Mouse (Mus musculus) heart, postnatal 14 days (tissue): ENCODE results near the gene Eno2. TPM values are rescaled to one million over a fixed set of nuclear protein-coding genes. Genes with fewer than 3 reads are reported as not detected.

Experiments used
- DNase-seq, 2 experiments: peaks; one replicate each; pipeline ENCODE4 v3.0.0; 2021 to 2022
- intact Hi-C: fragments of 180-260 bp; cut with DNase I; formaldehyde crosslinking; loops from one replicate; pipeline ENCODE4 v1.15.1; 2025
- total RNA-seq, 2 experiments: library from RNA; stranded (reverse); gene quantifications; 2 replicates each; pipeline ENCODE4 v1.2.3; 2021

The Eno2 gene
- total RNA-seq, 2 experiments from 2014 or later: 2.6 to 4.0 TPM

DNA sequence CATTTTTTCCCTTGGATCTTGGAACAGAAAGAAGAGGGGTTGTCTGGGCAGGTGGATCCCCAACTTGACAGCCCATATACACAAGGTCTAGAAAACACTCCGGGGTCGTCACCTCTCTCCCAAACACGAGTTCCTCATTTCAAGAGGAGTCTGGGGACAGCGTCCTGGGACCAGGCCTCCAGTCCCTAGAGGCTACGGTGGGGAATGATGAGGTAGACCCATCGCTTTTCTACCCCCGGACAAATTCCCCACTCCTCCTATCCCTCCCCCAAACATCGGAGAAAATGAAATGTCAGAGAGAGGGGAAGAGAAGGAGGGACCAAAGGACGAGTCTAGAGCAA lies 799 bp downstream of the Eno2 start:
- intact Hi-C loops: loop anchor here (10.0 kb wide), 1 partner anchor 284 kb away; no protein-coding TSS in a partner anchor
- no peak for DNase-seq

DNA sequence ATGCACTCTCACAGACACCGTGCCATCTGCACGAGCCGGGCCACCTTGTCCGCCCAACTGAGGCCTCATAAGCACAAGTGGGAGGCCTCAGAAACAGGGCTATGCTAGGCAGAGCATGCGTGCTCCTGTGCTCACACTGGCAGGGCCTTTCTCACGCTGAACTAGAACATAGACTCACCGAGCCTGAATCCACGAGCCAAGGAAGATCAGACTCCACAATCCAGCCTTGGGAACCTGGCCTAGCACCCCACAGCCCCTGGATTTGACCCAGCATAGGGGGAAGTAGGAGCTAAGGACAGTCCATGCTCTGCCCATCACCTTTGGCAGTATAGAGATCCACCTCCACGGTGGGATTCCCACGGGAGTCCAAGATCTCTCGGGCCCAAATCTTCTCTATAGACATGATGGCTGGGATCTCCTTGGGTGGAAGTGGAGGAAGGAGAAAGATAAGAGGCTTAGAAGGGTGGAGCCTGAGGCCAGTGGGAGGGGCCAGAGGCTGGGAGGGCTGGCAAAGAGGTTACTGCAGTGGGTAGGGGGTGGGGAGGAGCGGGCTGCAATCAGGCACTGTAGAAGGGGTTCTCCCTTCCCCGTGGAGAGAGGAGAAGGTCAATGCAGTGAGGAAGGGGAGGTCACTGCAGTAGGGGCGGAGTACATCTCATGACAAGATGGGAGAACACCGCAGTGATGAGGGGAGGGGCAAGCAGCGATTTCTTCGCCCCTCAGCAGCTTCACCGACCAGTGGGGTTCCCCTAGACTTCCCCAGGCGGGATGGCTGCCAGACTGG lies 1.4 kb downstream of the Eno2 start:
- no peak for DNase-seq
- intact Hi-C loops: loop anchor here (10.0 kb wide), 1 partner anchor 283 kb away; no protein-coding TSS in a partner anchor

GRCm38 (mm10) chr6:124767536-124767919 lies 1.9 kb downstream of the Eno2 start:
- no peak for DNase-seq
- intact Hi-C loops: loop anchor here (10.0 kb wide), 1 partner anchor 283 kb away; no protein-coding TSS in a partner anchor

- DNase-seq: no peak
- intact Hi-C loops: loop anchor here (10.0 kb wide), 1 partner anchor 281 kb away; no protein-coding TSS in a partner anchor
These were observed 3.5 kb downstream of the Eno2 start for GRCm38 (mm10) chr6:124765951-124766350.

- peak; percentile 85 to 92 for DNase-seq
- intact Hi-C loops: loop anchor here (1.0 to 5.0 kb wide), 6 partner anchors 48 to 247 kb away; partner anchors contain the start of genes C1ra, C1rb, Lpcat3 and Spsb2
These were observed 10.2 kb downstream of the Eno2 start for GRCm38 (mm10) chr6:124759259-124759658.

DNA sequence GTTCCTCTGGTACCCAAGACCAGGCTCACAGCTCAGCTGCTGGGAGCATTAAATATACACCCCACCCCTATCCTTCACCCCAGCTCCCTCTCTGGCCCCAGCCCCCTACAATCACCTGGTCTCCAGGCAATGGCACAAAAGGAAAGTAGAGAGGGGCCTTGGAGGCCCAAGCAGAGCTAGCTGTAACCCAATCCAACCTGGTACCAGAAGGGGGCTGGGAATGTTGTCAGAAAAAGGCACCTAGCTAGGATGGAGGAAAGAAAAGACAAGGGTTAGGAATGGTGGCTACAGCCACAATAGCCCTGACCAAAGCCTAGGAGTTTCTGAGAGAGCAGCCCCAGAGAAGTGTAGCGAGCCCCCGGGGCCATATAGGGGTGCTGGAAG lies 10.6 kb downstream of the Eno2 start:
- no peak for DNase-seq
- intact Hi-C loops: loop anchor here (1.0 to 5.0 kb wide), 6 partner anchors 48 to 247 kb away; partner anchors contain the start of genes C1ra, C1rb, Lpcat3 and Spsb2

DNA sequence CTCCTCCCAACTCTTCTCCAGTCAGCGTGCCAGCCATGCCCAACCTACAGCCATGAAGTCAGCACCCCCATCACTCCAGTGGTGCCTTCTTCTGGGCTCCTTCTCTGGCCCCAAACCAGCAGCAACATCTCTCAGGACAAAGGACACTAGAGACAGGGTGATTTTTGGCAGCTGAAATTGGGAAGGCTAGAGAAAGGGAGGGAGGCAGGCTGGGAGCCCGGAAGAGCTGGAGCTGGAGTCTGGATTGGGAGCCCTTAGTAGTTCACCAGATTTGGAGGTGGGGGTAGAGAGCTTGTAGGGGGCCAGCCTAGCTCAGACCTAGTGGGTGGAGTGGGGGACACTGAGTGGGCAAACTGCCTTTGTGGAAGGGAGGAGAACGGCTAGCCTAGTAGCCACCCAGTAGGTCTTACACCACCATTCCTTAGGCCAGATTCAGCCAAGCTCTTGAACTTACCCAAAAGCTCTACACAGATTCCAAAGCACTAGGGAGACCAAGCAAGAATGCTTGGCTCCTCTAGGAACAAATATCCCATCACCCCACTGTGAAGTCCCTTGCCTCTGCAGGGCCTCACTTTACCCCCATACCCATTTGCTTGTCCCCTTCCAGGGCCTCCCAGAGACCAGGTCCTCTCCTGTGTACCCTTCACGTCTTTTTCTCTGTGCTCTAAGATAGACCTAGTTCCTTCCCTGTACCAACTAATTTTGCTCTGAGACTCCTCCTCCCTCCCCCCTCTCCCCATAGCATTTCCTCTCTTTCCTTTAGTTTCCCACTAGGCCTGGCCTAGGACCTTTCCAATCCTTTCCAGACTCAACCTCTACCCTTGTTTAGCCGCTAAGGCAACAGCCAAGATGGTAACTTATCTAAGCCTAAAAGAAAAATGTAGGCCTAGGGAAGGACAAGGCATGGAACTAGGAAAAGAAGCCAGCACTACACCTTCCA lies 11.3 kb downstream of the Eno2 start:
- intact Hi-C loops: loop anchor here (2.0 to 5.0 kb wide), 6 partner anchors 17 to 246 kb away; partner anchors contain the start of genes C1ra, C1rb, Grcc10 and Lpcat3
- peak; percentile 64 to 69 for DNase-seq

DNA sequence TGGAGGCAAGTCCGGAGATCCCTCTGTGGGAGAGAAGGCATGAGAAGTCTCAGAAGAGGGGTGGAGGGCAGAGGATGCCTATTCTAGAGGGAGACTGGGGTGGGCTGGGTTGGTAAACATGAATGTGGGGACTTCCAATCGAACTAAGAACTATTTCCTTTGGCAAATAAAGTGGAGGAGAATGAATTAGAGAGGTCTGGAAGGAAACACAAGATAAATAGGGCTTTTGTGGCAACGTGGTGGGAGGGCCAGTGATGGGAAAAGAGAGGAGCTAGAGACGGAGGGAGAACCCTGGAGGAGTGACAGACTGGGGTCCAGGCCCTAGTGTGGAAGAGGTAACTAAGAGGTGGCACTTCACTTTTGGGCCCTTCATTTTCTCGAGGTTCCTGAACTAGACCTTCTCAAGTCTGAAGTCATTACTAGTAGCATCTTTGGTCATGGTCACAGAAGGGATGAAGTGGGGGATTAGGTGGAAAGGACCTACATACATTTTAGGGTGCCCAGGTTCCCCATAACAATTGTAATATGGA lies 12.1 kb downstream of the Eno2 start:
- DNase-seq: no peak
- intact Hi-C loops: loop anchor here (2.0 to 5.0 kb wide), 4 partner anchors 17 to 245 kb away; partner anchors contain the start of genes C1ra, C1rb, Grcc10 and Spsb2

- intact Hi-C loops: loop anchor here (2.0 to 5.0 kb wide), 4 partner anchors 16 to 244 kb away; partner anchors contain the start of genes C1ra, C1rb, Grcc10 and Spsb2
- DNase-seq: peak; percentile 84 to 87
These were observed 12.7 kb downstream of the Eno2 start for GRCm38 (mm10) chr6:124756652-124757350.

- intact Hi-C loops: loop anchor here (2.0 to 5.0 kb wide), 4 partner anchors 15 to 244 kb away; partner anchors contain the start of genes C1ra, C1rb, Grcc10 and Spsb2
These were observed 13.5 kb downstream of the Eno2 start, which contains the start of the genes Gm45234 and Atn1 for GRCm38 (mm10) chr6:124755831-124756595. Gene Gm45234, minus strand, starts transcription at chr6:124756021. Gene Atn1, minus strand, starts transcription at chr6:124756524.

DNA sequence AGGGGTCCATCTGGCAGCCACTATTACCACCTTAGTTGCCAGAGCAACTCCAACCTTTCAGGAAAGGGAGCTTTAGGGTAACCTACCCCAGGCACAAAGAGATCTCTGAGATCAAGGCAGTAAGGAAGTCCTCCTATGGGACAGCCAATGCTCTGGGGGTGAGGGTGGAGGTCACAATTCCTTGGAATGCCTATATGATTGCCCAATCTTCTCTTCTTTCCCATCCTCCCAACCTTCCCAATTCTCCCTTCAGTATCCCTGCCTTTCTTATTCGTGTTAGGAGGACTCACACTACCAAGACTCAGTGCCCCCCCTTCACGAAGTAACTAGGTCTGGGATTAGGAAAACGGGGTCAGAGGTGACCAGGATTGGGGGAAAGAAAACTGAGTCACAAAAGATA lies 14.2 kb downstream of the Eno2 start:
- intact Hi-C loops: loop anchor here (5.0 kb wide), 3 partner anchors 52 to 243 kb away; partner anchors contain the start of genes C1ra, C1rb and Spsb2
- DNase-seq: no peak

More at GRCm38 (mm10) chr6:124755831-124756595, 13.5 kb downstream of the Eno2 start, which contains the start of the genes Gm45234 and Atn1:
- DNase-seq: peak; percentile 80

DNA sequence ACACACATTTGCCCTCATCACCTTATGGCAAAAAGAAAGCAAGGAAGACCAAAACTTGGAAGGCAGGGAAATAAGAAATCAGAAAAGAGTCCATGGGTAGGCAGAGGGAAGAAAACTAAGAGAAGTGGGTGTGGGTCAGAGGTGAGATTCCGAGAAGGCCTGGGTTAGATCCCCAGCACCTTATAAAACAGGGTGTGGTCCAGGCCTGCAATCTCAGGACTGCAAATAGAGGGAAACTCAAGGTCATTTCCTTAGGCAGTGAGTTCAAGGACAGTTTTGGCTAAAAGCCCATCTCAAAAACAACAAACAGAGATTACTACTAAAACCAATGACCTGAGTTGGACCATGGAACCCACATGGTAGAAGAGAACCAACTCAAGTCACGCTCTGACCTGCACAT lies 15.6 kb downstream of the Eno2 start:
- intact Hi-C loops: no loop called here
- DNase-seq: no peak

DNA sequence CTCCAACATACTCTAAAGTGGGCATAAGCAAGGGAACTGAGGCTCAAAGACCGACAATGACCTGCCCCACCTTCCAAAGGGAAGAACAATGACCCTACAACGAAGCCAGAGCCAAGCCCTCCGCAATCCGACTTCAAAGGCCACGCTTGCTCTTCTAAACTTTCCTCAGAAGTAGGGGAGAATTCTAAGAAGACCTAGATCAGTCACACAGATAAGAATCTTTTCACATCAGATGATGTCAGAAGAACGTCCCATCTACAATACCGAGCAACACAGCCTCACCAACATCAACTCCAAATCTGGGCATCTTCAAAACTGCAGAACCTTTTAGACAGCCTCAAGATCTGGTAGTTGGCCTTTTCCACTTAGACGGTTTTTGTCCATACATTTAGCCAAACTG lies 19.1 kb downstream of the Eno2 start:
- DNase-seq: no peak
- intact Hi-C loops: no loop called here

GRCm38 (mm10) chr6:124746654-124747632 lies 22.5 kb downstream of the Eno2 start:
- no peak for DNase-seq
- intact Hi-C loops: no loop called here

GRCm38 (mm10) chr6:124746296-124746605 lies 23.2 kb downstream of the Eno2 start:
- no peak for DNase-seq
- intact Hi-C loops: no loop called here

DNA sequence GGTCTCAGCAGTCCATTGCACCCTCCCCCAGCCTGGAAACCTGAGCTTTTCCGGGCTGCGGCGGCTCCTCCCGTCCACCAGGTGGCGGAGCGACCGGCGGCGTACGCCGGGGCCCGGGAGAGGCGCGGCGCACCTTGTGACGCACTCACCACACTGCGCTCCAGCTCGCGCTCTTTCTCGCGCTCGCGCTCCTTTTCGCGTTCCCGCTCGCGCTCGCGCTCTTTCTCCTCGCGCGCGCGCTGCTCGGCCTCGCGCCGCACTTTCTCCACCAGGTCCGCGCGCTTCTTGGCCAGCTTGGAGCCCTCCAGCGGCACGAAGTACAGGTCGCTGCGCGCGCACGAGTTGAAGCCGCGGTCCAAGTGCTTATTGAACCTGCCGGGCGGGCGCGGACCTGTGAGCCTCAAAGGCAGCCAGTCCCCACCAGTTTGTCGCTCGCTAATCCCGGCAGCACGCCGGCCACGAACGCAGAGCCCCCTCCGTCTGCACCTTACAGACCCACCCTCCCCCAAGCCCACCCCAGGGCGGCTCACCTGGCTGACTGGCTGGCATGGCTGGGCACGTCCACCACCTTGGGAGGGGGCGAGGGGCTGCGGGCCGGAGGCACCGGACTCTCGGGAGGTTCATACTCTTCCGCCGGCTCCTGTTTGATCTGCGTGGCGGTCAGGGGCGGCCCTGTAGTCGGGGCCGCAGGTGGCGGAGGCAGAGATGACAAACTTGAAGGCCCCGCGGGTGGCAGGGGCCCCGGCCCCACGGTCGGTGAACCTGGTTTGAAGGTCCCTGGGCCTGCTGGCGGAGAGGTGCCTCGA lies 23.8 kb downstream of the Eno2 start:
- intact Hi-C loops: no loop called here
- peak; percentile 95 to 97 for DNase-seq
